Mouse (Mus musculus): ENCODE measurements around the gene Ppp1r16b.

DNA sequence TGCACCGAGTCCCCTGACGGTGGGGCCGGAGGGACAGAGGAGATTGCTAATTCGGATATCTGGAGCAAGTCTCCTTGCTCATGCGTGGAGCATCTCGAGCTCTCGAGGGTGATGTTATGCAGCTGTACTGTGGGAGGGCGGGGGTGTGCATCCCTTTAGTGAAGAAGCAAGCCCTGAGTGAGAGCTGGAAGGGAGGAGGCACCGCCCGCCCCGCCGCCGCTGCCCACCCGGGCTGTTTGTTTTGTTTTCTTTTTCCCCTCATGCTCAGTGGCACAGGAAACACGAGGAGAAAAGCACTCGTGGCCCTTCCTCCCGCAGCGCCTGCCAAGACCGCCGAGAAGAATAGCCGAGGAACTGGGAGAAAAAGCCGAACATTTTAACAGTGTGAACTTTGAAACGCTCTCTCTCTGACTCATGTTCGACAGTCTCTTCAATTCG is 22.6 kb downstream of the Ppp1r16b start:
- TF ChIP-seq POLR2A (IDR thresholded peaks at IDR 0.05; ENCODE audit: borderline replicate concordance, extremely low read depth, insufficient read depth, insufficient read length, poor library complexity, severe bottlenecking) (no peak), CTCF (IDR thresholded peaks at IDR 0.05; ENCODE audit: borderline replicate concordance, extremely low read depth, insufficient read depth, insufficient read length) (no peak)

Data from brain, embryonic 14.5 days (tissue).